Mouse (Mus musculus): ENCODE measurements around the gene Lonp1.

DNA sequence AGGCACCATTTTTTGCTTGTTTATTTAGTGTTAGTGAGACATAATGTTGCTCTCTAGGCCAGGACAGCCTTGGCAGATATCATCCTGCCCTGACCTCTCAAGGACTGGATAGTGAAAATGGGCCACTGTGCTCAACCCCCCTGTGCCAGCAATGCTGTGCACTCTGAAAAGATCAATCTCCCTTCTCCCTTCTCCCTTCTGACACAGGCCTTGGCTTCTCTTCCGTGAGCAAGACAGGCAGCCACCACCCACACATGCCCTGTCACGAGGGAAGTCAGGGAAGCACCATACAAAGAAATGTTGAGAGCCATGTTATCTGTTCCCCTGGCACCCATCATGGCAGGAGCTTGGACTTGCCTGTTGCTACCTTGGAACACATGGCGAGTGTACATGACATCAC lies 28.6 kb upstream of the Lonp1 start:
- TF ChIP-seq CTCF (IDR thresholded peaks at IDR 0.05; ENCODE audit: low read depth) (no peak), EP300 (optimal IDR thresholded peaks at IDR 0.05) (no peak)
